Mouse (Mus musculus) kidney, postnatal 36 days (tissue): ENCODE results near the gene Eps8.
"Not testable (repeated sequence)": the region's sequence is repeated elsewhere in the genome, so short reads cannot be mapped to it uniquely, and the experiment has no call there.

ENCODE experiments used
- DNase-seq, 2 experiments: peaks; one replicate each; pipeline ENCODE4 v3.0.0; 2021 to 2022; ENCODE audit warnings: mixed read lengths in 2 of 2

Eps8 gene

GRCm38 (mm10) chr6:137470901-137471598, 183.6 kb downstream of the Eps8 start:
- peak; percentile 87 to 95 for DNase-seq

DNA sequence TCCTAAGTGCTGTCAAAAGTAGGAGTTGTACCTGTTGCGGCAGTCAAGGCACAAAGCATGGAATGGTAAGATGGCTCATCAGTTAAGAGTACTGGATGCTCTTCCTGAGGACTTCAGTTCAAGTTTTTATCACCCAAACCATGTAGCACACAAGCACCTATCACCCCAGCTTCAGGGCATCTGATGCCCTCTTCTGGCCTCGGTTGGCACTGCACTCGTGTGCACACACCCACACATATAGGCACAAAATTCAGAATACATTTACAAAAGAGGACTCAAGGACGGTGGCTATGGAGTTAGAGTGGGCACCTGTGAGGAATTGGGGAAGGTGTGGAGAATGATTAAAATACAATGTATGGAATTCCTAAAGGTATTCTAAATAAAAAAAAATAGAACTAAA, 185.1 kb downstream of the Eps8 start:
- no peak for DNase-seq

- peak; percentile 37 to 66 for DNase-seq
Measured at GRCm38 (mm10) chr6:137467696-137468095, 187.0 kb downstream of the Eps8 start.

DNA sequence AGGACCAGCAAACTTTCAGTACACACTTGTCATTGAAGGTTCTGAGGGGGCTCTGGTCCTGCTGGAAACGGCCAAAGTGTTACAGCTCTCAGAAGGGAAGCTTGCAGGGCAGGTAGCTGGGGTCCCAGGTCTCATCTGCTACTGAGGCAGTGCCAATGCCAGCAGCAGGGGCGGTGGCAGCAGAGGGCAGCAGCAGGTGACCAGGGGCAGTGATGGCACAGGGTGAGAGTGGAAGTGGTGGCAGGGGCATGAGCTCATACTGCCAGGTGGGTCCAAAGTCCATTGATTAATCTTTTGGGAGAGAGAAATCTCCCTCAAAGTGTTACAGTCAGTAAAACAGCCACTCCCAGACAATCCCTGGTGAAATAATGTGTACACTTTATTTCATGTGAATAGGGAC, 188.4 kb downstream of the Eps8 start:
- no peak for DNase-seq

GRCm38 (mm10) chr6:137465253-137465652, 189.4 kb downstream of the Eps8 start:
- peak; percentile 65 to 80 for DNase-seq

GRCm38 (mm10) chr6:137463771-137464170, 190.9 kb downstream of the Eps8 start:
- no peak for DNase-seq

DNA sequence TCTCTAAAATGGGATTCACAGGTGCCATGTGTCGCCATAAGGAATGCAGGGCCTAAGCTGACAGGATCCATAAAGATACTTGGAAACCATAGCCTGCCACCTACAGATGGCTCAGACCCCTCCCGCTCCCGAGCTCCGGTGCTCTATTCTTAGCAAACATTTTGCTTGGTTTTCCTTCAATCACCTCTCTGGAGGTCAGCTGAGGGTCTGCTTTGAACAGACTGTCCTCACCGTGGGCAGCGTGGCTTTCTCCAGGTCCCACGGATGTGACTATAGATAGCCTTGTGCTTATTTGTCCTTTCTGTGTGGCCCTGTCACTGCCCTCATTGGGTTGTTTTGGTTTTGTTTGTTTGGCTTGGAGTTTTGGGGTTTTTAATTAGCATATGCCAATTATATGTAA, 196.5 kb downstream of the Eps8 start:
- no peak for DNase-seq

DNA sequence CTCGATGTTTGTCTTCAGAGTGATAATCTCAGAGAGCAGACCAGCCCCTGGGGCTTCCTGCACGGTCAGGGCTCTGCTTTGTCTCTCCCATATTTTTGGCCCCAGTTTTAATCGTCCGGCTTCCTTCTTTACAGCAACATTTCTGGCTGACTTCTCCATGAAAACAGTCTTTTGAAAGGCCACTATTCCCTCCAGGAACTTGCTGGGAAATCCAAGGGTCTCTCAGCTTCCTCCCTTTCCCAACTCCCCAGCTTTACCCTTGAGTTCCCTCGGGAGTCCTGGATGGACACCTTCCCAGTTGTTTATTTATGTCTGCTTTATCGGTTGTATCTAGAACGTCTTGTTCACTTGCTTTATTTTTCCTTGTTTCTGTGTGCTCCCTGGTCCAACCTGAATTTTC, 197.5 kb downstream of the Eps8 start:
- no peak for DNase-seq

DNA sequence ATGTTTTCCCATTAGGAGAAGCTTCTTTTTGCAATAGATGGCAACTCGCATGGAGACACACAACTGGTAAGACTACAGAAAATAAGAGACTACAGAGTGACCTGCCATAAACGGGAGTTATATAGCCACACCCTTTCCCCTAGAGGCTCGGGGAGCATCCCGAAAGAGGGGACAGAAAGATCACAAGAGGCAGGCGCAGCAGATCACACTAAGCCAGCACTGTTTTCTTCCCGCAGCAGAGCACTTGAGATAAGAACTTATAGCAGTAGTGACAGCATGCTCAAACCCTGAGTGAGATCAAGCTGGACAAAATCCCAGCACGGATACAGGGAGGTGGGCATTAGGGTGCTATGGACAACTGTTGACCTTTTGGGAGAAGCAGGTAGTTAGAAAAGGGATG, 198.6 kb downstream of the Eps8 start:
- no peak for DNase-seq

DNA sequence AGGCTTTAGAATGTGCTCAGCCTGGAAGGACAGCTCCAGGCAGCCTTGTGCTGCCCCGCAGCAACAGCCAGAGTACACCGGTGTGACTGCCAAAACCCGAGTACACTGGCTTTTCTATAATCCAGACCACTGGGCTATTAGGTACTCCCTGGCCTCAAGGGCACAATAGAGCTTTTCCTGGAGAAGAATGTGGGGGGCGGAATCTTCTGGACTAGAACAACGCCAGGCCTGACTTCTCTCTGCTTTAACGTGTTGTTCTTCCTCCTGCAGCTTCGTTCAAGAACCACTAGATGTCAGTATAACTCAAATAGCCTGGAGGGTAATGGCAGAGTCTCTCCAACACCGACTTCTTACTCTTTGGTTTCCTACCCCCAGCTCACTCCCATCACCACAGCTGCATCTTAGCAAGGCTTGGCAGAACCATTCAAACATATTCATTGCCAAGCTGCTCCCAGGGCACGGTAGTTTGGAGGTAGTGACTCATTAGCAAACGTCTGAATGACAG, 199.1 kb downstream of the Eps8 start:
- peak; percentile 31 to 47 for DNase-seq

- DNase-seq = not testable (repeated sequence)
Measured at GRCm38 (mm10) chr6:137446116-137446515, 208.6 kb downstream of the Eps8 start.

DNA sequence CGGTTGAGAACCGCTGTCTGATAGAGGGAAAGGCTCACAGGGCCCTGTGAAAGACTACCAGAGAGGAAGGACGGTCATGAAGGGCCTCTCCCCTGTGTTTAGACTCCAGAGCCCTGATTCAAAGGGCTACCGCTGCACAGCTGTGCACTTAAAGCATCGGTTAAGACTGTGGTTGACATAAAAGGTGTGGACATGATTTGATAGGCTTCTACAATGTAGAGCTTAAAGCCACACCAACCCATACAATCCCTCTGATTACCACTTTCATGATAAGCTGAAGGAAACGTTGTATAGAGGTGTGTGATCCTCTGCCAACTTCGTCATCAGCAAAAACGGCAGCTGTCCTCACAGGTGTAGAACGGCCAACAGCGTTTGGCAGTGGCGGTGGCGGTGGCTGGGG, 211.6 kb downstream of the Eps8 start:
- DNase-seq = no peak

DNA sequence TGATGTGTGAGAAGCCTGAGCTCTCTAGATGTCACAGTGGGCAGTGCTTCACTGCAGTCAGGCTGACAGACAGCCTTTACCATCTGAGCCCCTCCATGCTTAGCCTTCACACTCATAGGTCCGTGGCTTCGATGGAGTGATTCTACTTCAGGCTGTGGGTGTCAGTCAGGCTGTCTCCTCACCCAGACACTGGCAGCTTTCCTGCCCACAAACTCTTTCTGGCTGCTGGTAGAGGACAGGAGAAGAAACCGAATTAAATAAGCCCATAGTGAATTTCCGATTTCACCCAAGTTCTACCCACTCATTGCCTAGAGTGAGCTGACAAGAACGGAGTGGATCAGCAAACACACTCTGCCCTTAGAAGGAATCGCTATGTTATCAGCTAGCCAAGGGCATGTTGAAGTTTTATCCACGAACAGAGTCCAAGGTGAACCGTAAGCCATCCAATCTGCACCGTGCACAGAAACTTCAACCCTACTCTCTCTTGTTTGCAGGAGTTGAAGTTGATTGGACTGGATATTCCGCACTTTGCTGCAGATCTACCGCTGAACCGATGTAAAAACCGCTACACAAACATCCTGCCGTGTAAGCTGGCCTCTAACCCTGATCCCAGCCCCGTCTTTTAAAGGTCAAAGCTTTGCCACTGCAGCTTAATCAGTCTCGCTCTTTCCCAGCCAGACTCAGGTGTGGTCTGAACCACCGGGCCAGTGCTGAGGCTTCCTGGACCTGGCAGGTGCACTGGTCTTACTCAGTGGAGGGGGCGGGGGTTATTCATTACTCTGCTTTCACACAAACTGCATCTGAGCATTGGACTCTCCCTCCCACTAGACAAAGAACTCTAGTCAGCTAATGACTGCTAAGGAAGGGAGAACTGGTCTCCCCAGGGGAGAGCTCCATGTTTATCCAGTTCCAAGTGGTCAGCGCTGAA, 213.9 kb downstream of the Eps8 start:
- no peak for DNase-seq

- peak; percentile 19 to 21 for DNase-seq
Measured at GRCm38 (mm10) chr6:137437902-137438580, 216.6 kb downstream of the Eps8 start.

DNA sequence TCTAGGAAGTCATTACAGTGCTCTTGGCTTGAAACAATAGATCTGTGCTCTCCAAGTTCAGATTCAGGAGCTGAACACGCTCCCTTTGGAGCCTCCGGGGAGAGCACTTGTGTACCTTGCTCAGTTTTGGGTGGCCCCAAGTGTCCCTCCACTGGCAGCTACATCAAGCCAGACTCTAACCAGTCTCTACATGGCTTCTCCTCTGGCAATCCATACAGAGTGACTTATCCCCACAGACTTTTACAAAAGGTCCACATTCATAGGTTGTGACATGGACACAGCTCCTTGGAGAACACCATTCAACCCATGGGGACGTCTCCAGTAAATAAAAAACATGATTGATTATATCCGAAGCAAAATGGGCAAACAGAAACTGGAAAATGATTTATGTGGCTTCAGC, 217.2 kb downstream of the Eps8 start:
- no peak for DNase-seq

DNA sequence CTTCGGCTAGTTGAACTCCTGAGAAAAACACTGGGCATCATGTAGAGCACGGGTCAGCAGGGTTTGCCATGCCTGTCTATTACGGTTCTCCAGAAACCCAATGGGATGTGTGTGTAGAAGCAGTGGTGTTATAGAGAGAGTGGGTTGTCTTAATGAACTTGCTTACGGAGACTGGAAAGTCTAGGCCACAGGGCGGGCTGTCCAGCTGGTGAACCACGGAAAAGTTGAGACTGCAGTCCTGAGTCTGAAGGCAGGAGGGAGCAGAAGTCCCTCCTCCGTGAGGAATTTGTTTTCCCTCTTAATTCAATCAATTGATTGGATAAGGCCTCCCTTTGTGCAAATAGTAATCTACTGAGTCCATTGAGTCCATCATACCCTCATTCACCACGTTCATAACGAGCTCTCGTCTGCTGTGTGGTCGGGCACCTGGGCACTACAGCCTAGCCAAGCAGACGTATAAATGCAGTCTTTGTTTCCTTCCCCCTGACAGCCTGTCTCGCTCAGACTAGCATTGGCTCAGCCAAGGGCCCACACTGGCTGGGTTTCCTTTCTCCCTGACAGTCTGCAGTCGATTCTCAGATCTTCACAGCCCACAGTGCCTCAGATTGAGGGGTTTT, 221.0 kb downstream of the Eps8 start:
- DNase-seq = no peak
